Mouse (Mus musculus) left cerebral cortex, adult 8-10 months (tissue): ENCODE data around the gene Acot11. TPM values are rescaled to one million over a fixed set of nuclear protein-coding genes. Genes with fewer than 3 reads are reported as not detected.

ENCODE experiments used
- DNase-seq, 2 experiments: peaks; one replicate each; pipeline ENCODE4 v3.0.0; 2022; ENCODE audit warnings: low spot score in 2 of 2
- total RNA-seq, 4 experiments: library from RNA; stranded (reverse); gene quantifications; 2 replicates each; pipeline ENCODE4 v1.2.4; 2022

Gene Acot11
- total RNA-seq, 4 experiments from 2014 or later = 31.0 to 59.2 (median 51.8) TPM

DNA sequence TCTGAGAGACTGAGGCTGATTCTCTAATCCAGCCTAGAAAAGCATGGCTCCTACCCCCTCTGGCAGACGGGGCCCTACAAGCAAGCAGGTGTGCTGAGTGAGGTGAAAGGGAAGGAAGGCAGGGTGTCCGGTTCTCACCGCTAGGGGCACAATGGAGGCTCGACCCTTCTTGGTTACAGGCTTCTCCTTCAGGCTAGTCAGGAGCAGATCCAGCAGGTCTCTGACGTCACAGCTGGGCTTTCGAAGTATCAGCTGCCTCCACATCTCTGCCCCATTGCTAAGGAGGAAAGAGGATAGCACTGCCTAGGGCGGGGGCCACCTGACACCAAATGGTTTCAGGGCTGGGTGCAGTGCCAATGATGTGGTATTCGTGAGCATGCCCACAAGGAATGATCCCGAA is 104.8 kb downstream of the Acot11 start:
- no peak for DNase-seq

Other genes starting within 250 kb of the Acot11 start
- 100 to 1,000 TPM in 2 of 4 experiments, 10 to 100 TPM in 2; 92.7 to 121 (median 102) TPM for gene Dhcr24, start 244.0 kb downstream of the Acot11 start, total RNA-seq
- not detected for gene Lexm, start 187.8 kb downstream of the Acot11 start, total RNA-seq
- 1 to 10 TPM in 1 of 4 experiments, under 1 TPM in 3; 0.68 to 1.0 (median 0.82) TPM for gene Ttc22, start 182.6 kb downstream of the Acot11 start, total RNA-seq
- gene Pars2, start 153.9 kb downstream of the Acot11 start, total RNA-seq = 1 to 10 TPM; 6.2 to 8.4 (median 7.7) TPM
- gene Ttc4, start 126.1 kb downstream of the Acot11 start, total RNA-seq = 10 to 100 TPM; 39.8 to 43.6 (median 42.1) TPM
- gene Mroh7, start 74.1 kb downstream of the Acot11 start, total RNA-seq = 1 to 10 TPM; 3.2 to 5.7 (median 4.0) TPM
- under 1 TPM in 1 of 4 experiments, not detected in 3; 0.30 TPM for gene Fam151a, start 71.1 kb downstream of the Acot11 start, total RNA-seq
- 100 to 1,000 TPM; 171 to 199 (median 187) TPM for gene Ssbp3, start 105.7 kb upstream of the Acot11 start, total RNA-seq